Mouse (Mus musculus) lung, embryonic 16.5 days (tissue): ENCODE measurements around the gene Zfp266. TPM values are rescaled to one million over a fixed set of nuclear protein-coding genes. Genes with fewer than 3 reads are reported as not detected.
A peak's percentile ranks its signal among the peaks of the same experiment; 100 is the strongest.

Experiments
- ATAC-seq: fragments of 200-750 bp; cut with Nextera tagmentation; 2 replicates; pipeline ENCODE4 v1.8.0; 2017; ENCODE audit warnings: low read depth, mild to moderate bottlenecking, moderate library complexity
- H3K27ac ChIP-seq: fragments of 300-500 bp; sonication (generic); 2 replicates; pipeline ENCODE4 v1.5.1; 2014; ENCODE audit warnings: mild to moderate bottlenecking, control low read depth, low read length
- H3K27me3 ChIP-seq: fragments of 300-500 bp; sonication (generic); 2 replicates; pipeline ENCODE4 v1.6.1; 2014; ENCODE audit warnings: low read depth, low read length, mixed read lengths; ENCODE audit not compliant: control insufficient read depth, insufficient read depth
- H3K36me3 ChIP-seq: fragments of 300-500 bp; sonication (generic); 2 replicates; pipeline ENCODE4 v1.6.1; 2014; ENCODE audit warnings: low read length; ENCODE audit not compliant: control insufficient read depth, insufficient read depth
- H3K4me1 ChIP-seq: fragments of 300-500 bp; sonication (generic); replicated peaks from 2 replicates; pipeline ENCODE4 v1.6.1; 2014; ENCODE audit warnings: low read length, mixed read lengths; ENCODE audit not compliant: control insufficient read depth, insufficient read depth
- H3K4me2 ChIP-seq: fragments of 300-500 bp; sonication (generic); 2 replicates; pipeline ENCODE4 v1.6.1; 2014; ENCODE audit warnings: low read depth, low read length, control low read depth
- H3K4me3 ChIP-seq: fragments of 300-500 bp; sonication (generic); 2 replicates; pipeline ENCODE4 v1.5.1; 2014; ENCODE audit warnings: mild to moderate bottlenecking, low read length, control low read depth
- H3K9ac ChIP-seq: fragments of 300-500 bp; sonication (generic); 2 replicates; pipeline ENCODE4 v1.6.1; 2014; ENCODE audit warnings: low read length, control low read depth
- H3K9me3 ChIP-seq: fragments of 300-500 bp; sonication (generic); 2 replicates; pipeline ENCODE4 v1.6.1; 2016; ENCODE audit warnings: low read length; ENCODE audit not compliant: control insufficient read depth
- WGBS: fragments of 180-500 bp; shearing (Covaris S2); extraction: QIAGEN DNeasy Blood & Tissue Kit; methylation state at CpG from one replicate; pipeline ENCODE4 v1.1.7; 2014; 5-methylcytosine and 5-hydroxymethylcytosine counted together
- polyA plus RNA-seq: library from polyadenylated mRNA; unstranded; fragments of >200 nt; fragmentation: Nextera tagmentation; extraction: Ambion mirVana; gene quantifications from 2 replicates; pipeline ENCODE4 v1.2.1, GENCODE M21; 2015

The Zfp266 gene
- polyA plus RNA-seq, 1 experiment from 2014 or later = 120 TPM

- 75% methylated on average over 8 of the region's 8 CpGs for WGBS
- no peak overlapping the region for H3K4me2 ChIP-seq
Measured at GRCm38 (mm10) chr9:20534326-20534926, 13.2 kb upstream of the Zfp266 start.

DNA sequence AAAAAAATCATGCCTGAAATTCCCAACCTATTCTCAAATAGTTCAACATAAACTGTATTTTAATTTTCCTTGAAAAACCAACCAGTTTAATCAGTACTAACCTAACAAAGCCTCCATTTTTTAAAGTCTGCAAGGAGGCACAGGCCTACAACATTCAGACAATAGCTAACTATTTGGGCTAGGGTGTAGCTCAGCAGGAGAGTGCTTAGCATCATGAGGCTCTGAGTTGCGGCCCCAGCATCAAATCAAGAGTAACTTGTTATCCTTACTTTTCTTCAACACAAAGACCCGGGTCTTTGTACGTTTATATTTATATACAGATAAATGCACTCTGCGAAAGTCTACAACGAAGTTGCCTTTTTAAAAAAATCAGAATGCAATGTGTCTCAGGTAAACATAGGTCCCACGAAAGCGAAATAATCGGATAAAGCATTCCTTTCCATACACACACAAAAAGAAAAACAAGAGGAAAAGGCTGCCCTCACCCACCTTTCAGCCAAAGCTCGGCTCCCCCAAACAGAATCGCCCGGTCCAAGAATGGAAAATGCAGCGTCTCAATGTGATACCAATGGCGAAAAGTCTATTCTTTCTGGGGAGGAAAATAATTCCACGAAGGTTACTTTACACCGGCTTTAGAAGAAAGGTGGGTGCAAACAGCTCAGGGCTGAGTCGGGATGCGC, 546 bp downstream of the Zfp266 start:
- no peak for ATAC-seq
- under 1% methylated on average over 17 of the region's 17 CpGs for WGBS
- H3K4me2 ChIP-seq = peak overlapping the region; percentile 80
- peak overlapping the region; percentile 71 for H3K4me3 ChIP-seq
- H3K27me3 ChIP-seq = no peaks in the 10 kb centered on the region
- peaks cover 24% of the 10 kb centered on the region for H3K4me1 ChIP-seq
- peak overlapping the region; percentile 99 for H3K27ac ChIP-seq
- H3K9ac ChIP-seq = peak overlapping the region; percentile 90
- no peaks in the 10 kb centered on the region for H3K9me3 ChIP-seq
- H3K36me3 ChIP-seq = peaks cover 3% of the 10 kb centered on the region; the same call in 1 of the 2 replicates

More at GRCm38 (mm10) chr9:20534326-20534926, 13.2 kb upstream of the Zfp266 start:
- Histone ChIP-seq H3K9ac (no peak overlapping the region), H3K27me3 (no peaks in the 10 kb centered on the region; the same call in 1 of the 2 replicates), H3K4me1 (no peaks in the 10 kb centered on the region), H3K9me3 (no peaks in the 10 kb centered on the region), H3K36me3 (no peaks in the 10 kb centered on the region), H3K4me3 (no peak overlapping the region), H3K27ac (no peak overlapping the region)
- no peak for ATAC-seq

DNA sequence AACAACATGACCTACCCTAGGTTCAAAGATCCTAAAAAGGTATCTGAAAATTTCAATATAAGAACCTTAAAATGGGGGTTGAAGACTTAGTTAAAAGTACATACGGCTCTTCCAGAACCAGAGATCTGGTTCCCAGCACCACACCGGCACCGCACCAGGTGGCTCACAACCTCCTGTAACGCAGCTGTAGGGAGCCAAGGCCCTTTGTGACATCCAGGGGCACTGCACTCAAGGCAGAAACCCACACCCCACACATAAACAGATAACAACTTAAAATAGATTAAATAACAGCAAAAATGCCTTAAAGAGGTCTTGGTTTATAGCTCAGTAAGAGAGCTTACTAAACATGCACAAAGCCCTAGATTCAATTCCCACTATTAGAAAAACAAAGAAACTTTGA, 1.3 kb downstream of the Zfp266 start:
- Histone ChIP-seq H3K36me3 (peaks cover 8% of the 10 kb centered on the region; the same call in 1 of the 2 replicates), H3K27ac (0 out of 2 replicates have a peak overlapping the region, but pooled peaks have one; percentile 36), H3K9ac (peak overlapping the region; percentile 66), H3K4me2 (peak overlapping the region; percentile 80), H3K4me3 (peak overlapping the region; percentile 58), H3K9me3 (no peaks in the 10 kb centered on the region), H3K27me3 (no peaks in the 10 kb centered on the region), H3K4me1 (peaks cover 29% of the 10 kb centered on the region)
- no peak for ATAC-seq
- 14% methylated on average over 4 of the region's 4 CpGs for WGBS

GRCm38 (mm10) chr9:20518708-20519107, 2.5 kb downstream of the Zfp266 start:
- 44% methylated on average over 4 of the region's 4 CpGs for WGBS
- Histone ChIP-seq H3K4me3 (peak overlapping the region; percentile 58), H3K4me2 (peak overlapping the region; percentile 80), H3K36me3 (peaks cover 9% of the 10 kb centered on the region; the same call in 1 of the 2 replicates), H3K27ac (no peak overlapping the region; the same call in 1 of the 2 replicates), H3K4me1 (peaks cover 39% of the 10 kb centered on the region), H3K27me3 (no peaks in the 10 kb centered on the region), H3K9me3 (no peaks in the 10 kb centered on the region), H3K9ac (no peak overlapping the region)
- no peak for ATAC-seq

GRCm38 (mm10) chr9:20517727-20518126, 3.5 kb downstream of the Zfp266 start:
- Histone ChIP-seq H3K36me3 (peaks cover 9% of the 10 kb centered on the region; the same call in 1 of the 2 replicates), H3K4me3 (no peak overlapping the region), H3K27ac (no peak overlapping the region), H3K9ac (no peak overlapping the region), H3K27me3 (no peaks in the 10 kb centered on the region), H3K4me2 (no peak overlapping the region), H3K4me1 (peaks cover 48% of the 10 kb centered on the region), H3K9me3 (no peaks in the 10 kb centered on the region)
- no peak for ATAC-seq
- 97% methylated on average over 1 of the region's 1 CpGs for WGBS

GRCm38 (mm10) chr9:20514016-20514415, 7.2 kb downstream of the Zfp266 start:
- Histone ChIP-seq H3K4me1 (peaks cover 35% of the 10 kb centered on the region), H3K9ac (no peak overlapping the region), H3K27me3 (no peaks in the 10 kb centered on the region), H3K27ac (peak overlapping the region; percentile 58), H3K9me3 (no peaks in the 10 kb centered on the region), H3K4me3 (no peak overlapping the region), H3K36me3 (peaks cover 12% of the 10 kb centered on the region; the same call in 1 of the 2 replicates), H3K4me2 (peak overlapping the region; percentile 22)
- ATAC-seq = peak; percentile 96
- 71% methylated on average over 3 of the region's 3 CpGs for WGBS

- H3K9ac ChIP-seq = no peak overlapping the region
- 73% methylated on average over 8 of the region's 8 CpGs for WGBS
- no peak overlapping the region for H3K4me3 ChIP-seq
- H3K4me1 ChIP-seq = peaks cover 27% of the 10 kb centered on the region
- no peak for ATAC-seq
- H3K36me3 ChIP-seq = peaks cover 12% of the 10 kb centered on the region; the same call in 1 of the 2 replicates
- no peaks in the 10 kb centered on the region for H3K27me3 ChIP-seq
- no peaks in the 10 kb centered on the region for H3K9me3 ChIP-seq
- no peak overlapping the region for H3K27ac ChIP-seq
- H3K4me2 ChIP-seq = no peak overlapping the region
Measured at GRCm38 (mm10) chr9:20512714-20513113, 8.5 kb downstream of the Zfp266 start.

- H3K4me1 ChIP-seq = peaks cover 25% of the 10 kb centered on the region
- H3K27me3 ChIP-seq = no peaks in the 10 kb centered on the region
- no peak overlapping the region for H3K9ac ChIP-seq
- H3K9me3 ChIP-seq = no peaks in the 10 kb centered on the region
- H3K4me3 ChIP-seq = no peak overlapping the region
- H3K36me3 ChIP-seq = peaks cover 14% of the 10 kb centered on the region; the same call in 1 of the 2 replicates
- 80% methylated on average over 4 of the region's 4 CpGs for WGBS
- H3K4me2 ChIP-seq = no peak overlapping the region
- H3K27ac ChIP-seq = no peak overlapping the region
- ATAC-seq = no peak
Measured at GRCm38 (mm10) chr9:20511645-20512044, 9.6 kb downstream of the Zfp266 start.

DNA sequence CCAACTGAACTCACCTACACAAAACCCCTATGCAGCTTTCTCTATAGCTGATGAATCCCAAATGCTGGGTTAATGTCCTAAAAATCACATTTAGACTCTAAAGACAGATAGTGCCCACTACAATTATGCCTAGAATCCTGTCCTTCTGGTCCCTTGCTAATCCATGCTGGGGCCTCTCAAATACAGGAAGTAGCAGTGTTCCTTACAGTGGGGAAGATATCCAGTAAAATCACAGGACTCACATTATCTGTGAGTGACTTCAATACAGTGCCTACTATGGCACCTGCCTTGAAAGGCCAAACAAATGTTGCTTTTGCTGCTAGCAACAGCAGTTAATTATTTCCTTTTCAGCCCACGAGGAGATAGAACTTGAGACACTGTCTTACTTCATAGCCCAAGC, 10.9 kb downstream of the Zfp266 start:
- no peaks in the 10 kb centered on the region for H3K9me3 ChIP-seq
- no peak for ATAC-seq
- WGBS = 50% methylated on average over 1 of the region's 1 CpGs
- H3K27me3 ChIP-seq = no peaks in the 10 kb centered on the region
- H3K36me3 ChIP-seq = peaks cover 15% of the 10 kb centered on the region
- no peak overlapping the region for H3K9ac ChIP-seq
- no peak overlapping the region for H3K4me3 ChIP-seq
- H3K4me2 ChIP-seq = no peak overlapping the region
- peaks cover 21% of the 10 kb centered on the region for H3K4me1 ChIP-seq
- no peak overlapping the region for H3K27ac ChIP-seq
